Mouse (Mus musculus) thymus, adult 2 months (tissue): ENCODE data around the gene Ttc39a. TPM values are rescaled to one million over a fixed set of nuclear protein-coding genes. Genes with fewer than 3 reads are reported as not detected.

Experiments used
- DNase-seq: peaks from one replicate; pipeline ENCODE4 v3.0.0; 2021
- H3K27ac ChIP-seq: fragments of 200-500 bp; 2 replicates; pipeline ENCODE4 v1.5.1; 2012; ENCODE audit warnings: low read length, control low read depth; ENCODE audit not compliant: control insufficient read depth, insufficient read depth
- H3K27me3 ChIP-seq: fragments of 200-500 bp; 2 replicates; pipeline ENCODE4 v1.6.1; 2012; ENCODE audit warnings: mild to moderate bottlenecking, low read length, moderate library complexity, mixed read lengths; ENCODE audit not compliant: control insufficient read depth, insufficient read depth
- H3K36me3 ChIP-seq: fragments of 200-500 bp; 2 replicates; pipeline ENCODE4 v1.6.1; 2012; ENCODE audit warnings: mild to moderate bottlenecking, low read length, moderate library complexity; ENCODE audit not compliant: control insufficient read depth, insufficient read depth
- H3K4me1 ChIP-seq: fragments of 200-500 bp; replicated peaks from 2 replicates; pipeline ENCODE4 v1.6.1; 2012; ENCODE audit warnings: low read length; ENCODE audit not compliant: control insufficient read depth, insufficient read depth
- H3K4me3 ChIP-seq: fragments of 200-500 bp; 2 replicates; pipeline ENCODE4 v1.5.1; 2012; ENCODE audit warnings: mild to moderate bottlenecking, low read length, control low read depth, moderate library complexity; ENCODE audit not compliant: control insufficient read depth, insufficient read depth
- CTCF ChIP-seq: fragments of 200-500 bp; IDR thresholded peaks from 2 replicates; pipeline ENCODE4 v1.5.1; 2012; ENCODE audit warnings: mild to moderate bottlenecking, control low read depth, low read length, moderate library complexity, borderline replicate concordance; ENCODE audit not compliant: control insufficient read depth, poor library complexity, insufficient read depth; ENCODE audit errors: extremely low read depth
- POLR2A ChIP-seq: fragments of 200-500 bp; IDR thresholded peaks from 2 replicates; pipeline ENCODE4 v1.6.1; 2012; ENCODE audit warnings: mild to moderate bottlenecking, low read length, control low read depth, moderate library complexity; ENCODE audit not compliant: control insufficient read depth, poor library complexity, insufficient read depth; ENCODE audit errors: extremely low read depth
- WGBS: fragments of 180-500 bp; shearing (Covaris S2); methylation state at CpG from one replicate; pipeline ENCODE4 v1.1.7; 2018; 5-methylcytosine and 5-hydroxymethylcytosine counted together
- polyA plus RNA-seq: library from polyadenylated mRNA; depleted of rRNA; stranded (reverse); fragments of >200 nt; gene quantifications from 2 replicates; pipeline ENCODE4 v1.2.3, GENCODE M21; 2012; rRNA removed

The Ttc39a gene
- 15.0 and 17.2 TPM in 2 replicates for polyA plus RNA-seq

DNA sequence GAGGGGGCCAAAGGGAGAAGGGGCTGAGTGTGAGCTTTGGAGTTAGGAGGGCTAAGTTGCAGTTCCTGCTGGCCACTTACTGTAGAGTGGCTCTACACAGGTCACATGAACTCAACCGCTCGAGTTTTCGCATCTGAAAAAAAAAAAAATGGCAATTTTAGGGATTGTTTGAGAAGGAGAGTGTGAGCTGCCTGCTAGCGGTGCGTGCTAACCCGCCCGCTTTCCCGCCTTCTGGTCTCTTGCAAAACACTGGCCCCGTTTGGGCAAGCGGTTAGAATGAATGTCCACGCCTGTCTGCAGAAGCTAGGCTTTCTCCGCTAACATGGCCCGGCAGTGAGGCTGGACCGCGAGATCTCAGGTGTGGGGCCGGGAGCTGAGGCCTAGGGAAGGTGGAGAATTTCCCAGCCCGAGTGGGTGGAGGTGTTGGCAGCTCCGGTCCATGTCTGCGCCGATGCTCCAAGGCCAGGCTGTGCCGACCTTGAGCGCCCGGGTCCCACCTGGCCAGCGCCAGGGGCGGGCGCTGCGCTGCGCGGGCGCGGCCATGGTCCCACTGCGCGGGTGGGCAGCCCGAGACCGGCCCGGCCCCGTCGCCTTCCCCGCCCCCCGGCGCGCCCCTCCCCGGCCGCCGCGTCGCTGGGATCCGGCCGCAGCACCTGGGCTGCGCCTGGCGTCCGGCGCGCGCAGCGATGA lies at the start of gene Ttc39a:
Ttc39a (plus strand) TSS at position 138 of the 690 bp plus-strand sequence.
- WGBS = 3% methylated on average over 55 of the region's 56 CpGs
- H3K4me1 ChIP-seq = no peaks in the 10 kb centered on the region
- H3K36me3 ChIP-seq = no peaks in the 10 kb centered on the region
- H3K27me3 ChIP-seq = peaks cover 13% of the 10 kb centered on the region; the same call in 1 of the 2 replicates
- no peak for TF ChIP-seq POLR2A
- TF ChIP-seq CTCF = no peak
- DNase-seq = no peak
- no peak within 1 kb of the TSS for H3K27ac ChIP-seq
- H3K4me3 ChIP-seq = peak within 1 kb of the TSS; percentile 19

DNA sequence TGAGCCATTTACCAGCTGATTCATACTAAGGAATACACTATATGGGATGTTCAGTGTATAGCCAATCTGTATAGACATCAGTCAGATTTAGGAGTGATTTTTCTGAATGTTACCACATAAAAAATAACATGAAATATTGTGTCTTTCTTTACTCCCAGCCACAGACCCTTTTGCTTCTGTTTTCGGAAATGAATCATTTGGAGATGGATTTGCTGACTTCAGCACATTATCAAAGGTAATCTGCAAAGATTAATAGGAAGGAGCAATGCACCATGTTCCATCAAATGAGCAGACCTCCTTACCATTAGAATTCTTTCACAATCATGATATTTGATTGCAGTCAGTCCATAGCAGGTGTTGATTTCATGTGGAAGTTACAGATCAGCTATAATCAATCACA lies 28.3 kb upstream of the Ttc39a start:
- Histone ChIP-seq H3K4me1 (no peaks in the 10 kb centered on the region), H3K36me3 (peaks cover 21% of the 10 kb centered on the region), H3K27ac (no peak overlapping the region), H3K27me3 (no peaks in the 10 kb centered on the region), H3K4me3 (no peak overlapping the region)
- 95% methylated on average over 1 of the region's 1 CpGs for WGBS
- no peak for DNase-seq
- no peak for TF ChIP-seq CTCF
- TF ChIP-seq POLR2A = no peak

DNA sequence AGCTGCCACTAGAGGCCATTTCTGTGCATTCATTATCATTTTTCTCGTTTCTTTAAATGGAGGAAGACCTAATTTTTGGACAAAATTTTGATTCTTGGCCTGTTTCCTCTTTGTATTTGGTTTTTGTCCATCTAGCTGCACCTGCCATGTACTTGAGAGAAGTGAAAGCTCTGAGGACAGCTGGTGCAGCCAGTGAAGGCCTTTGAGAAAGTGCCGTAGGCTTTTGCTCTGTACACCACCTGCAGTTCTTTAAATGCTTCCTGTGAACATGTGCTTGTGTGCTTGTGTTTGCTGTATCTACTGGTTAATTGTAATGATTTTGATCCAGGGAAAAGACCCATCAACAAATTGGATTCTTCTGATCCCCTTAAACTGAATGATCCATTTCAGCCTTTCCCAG lies 24.0 kb upstream of the Ttc39a start:
- Histone ChIP-seq H3K27ac (no peak overlapping the region), H3K27me3 (no peaks in the 10 kb centered on the region), H3K36me3 (peaks cover 18% of the 10 kb centered on the region), H3K4me3 (no peak overlapping the region), H3K4me1 (no peaks in the 10 kb centered on the region)
- WGBS = 66% methylated on average over 2 of the region's 2 CpGs
- no peak for DNase-seq
- TF ChIP-seq CTCF (no peak), POLR2A (no peak)

DNA sequence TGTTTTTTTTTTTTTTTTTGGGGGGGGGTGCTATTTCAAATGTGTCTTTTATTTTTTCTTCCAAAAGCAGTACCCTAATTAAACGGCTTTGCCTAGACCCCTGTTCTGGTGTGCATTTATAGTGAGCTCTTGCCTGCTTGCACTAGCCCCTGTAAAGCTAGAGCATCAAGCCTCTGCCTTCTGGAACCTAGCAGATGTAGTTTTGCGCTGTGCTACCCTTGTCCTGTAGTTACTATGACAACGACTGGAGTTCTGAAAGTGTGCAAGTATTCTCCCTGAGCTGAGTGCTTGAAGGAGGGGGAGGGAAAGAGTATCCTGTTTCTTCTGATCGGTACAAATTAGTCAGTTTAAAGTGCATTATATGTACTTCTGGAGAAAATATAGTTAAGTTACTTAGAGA lies 20.8 kb upstream of the Ttc39a start:
- H3K36me3 ChIP-seq = no peaks in the 10 kb centered on the region
- DNase-seq = no peak
- H3K27me3 ChIP-seq = no peaks in the 10 kb centered on the region
- H3K27ac ChIP-seq = no peak overlapping the region
- WGBS = 97% methylated on average over 4 of the region's 4 CpGs
- H3K4me1 ChIP-seq = no peaks in the 10 kb centered on the region
- no peak for TF ChIP-seq CTCF
- TF ChIP-seq POLR2A = no peak
- no peak overlapping the region for H3K4me3 ChIP-seq

DNA sequence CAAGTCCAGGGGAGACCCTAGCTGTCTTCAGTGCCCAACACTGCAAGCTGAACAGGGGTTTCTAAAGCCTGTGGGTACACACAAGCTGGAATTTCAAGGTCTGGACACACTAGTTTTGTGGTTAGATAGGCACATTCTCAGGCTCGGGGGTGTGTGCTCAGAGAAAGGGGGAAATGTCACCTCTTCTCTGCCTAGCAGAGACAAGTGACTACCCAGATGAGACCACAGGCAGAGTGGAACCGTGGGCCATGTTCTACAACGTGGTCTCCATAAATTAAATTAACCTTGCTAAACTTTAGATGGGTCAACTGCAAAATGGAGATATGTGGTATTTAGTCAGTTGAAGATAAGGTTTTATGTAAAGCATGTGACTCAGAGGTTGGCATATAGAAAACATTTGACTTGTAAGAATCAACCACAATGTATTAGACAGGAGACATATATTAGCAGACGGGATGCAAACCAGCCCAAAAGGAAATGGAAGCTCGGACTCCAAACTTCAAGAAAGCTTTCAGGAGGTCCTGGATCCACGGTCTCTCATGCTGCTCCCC lies 13.1 kb upstream of the Ttc39a start:
- DNase-seq = no peak
- Histone ChIP-seq H3K27ac (no peak overlapping the region), H3K27me3 (no peaks in the 10 kb centered on the region), H3K4me3 (no peak overlapping the region), H3K4me1 (no peaks in the 10 kb centered on the region), H3K36me3 (no peaks in the 10 kb centered on the region)
- 45% methylated on average over 6 of the region's 6 CpGs for WGBS
- TF ChIP-seq CTCF (no peak), POLR2A (no peak)

DNA sequence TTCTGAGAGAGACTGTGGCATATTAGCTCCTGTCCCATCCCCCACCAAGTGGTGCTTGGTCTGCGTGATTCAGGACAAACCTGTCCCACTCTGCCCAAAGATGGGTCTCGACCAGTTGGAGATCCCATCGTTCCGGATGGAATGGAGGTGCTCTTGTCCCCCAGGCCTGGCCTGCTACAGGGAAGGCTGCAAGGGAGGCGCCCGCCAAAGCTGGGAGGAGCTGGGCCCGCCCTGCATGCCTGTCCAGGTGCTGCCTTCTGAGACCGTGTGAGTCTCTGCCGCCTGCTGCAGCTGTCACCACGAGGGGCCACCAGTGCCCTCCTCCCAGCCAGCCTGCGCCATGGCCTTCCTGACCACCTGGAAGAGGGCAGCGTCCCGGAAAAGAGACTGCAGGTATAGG lies 12.5 kb upstream of the Ttc39a start:
- Histone ChIP-seq H3K27me3 (no peaks in the 10 kb centered on the region), H3K36me3 (no peaks in the 10 kb centered on the region), H3K4me1 (no peaks in the 10 kb centered on the region), H3K4me3 (no peak overlapping the region), H3K27ac (no peak overlapping the region)
- no peak for DNase-seq
- no peak for TF ChIP-seq POLR2A
- 14% methylated on average over 13 of the region's 13 CpGs for WGBS
